Mouse (Mus musculus) left cerebral cortex, adult 2 months (tissue): ENCODE results near the gene Dusp5. TPM values are rescaled to one million over a fixed set of nuclear protein-coding genes. Genes with fewer than 3 reads are reported as not detected.

Experiments used
- DNase-seq, 2 experiments: peaks; one replicate each; pipeline ENCODE4 v3.0.0; 2021 to 2022; ENCODE audit warnings: low spot score in 2 of 2, mixed read lengths in 1 of 2; ENCODE audit errors: extremely low spot score in 1 of 2
- H3K27ac ChIP-seq: fragments of 200-600 bp; 2 replicates; pipeline ENCODE4 v1.8.1; 2022
- H3K4me3 ChIP-seq: fragments of 200-600 bp; 2 replicates; pipeline ENCODE4 v1.8.1; 2022
- CTCF ChIP-seq: fragments of 200-600 bp; IDR thresholded peaks from 2 replicates; pipeline ENCODE4 v1.8.1; 2022; ENCODE audit warnings: antibody characterized with exemption, mild to moderate bottlenecking, moderate library complexity
- intact Hi-C: fragments of 180-260 bp; cut with DNase I; formaldehyde crosslinking; loops from one replicate; pipeline ENCODE4 v1.15.1; 2025
- long read RNA-seq, 2 experiments: library from polyadenylated mRNA; stranded (forward); transcript quantifications; one replicate each; pipeline ENCODE4 v2.0.0; 2021; ENCODE audit warnings: borderline mapping rate in 2 of 2
- total RNA-seq, 2 experiments: library from RNA; stranded (reverse); gene quantifications; 2 replicates each; pipeline ENCODE4 v1.2.3; 2021

Gene Dusp5
- 10 to 100 TPM; 16.7 to 26.9 TPM for total RNA-seq
- long read RNA-seq, experiment 1, transcript Dusp5-201 (4 exons, 2,473 nt): major isoform, 16 of 17 reads
- long read RNA-seq, experiment 1, partial matches to known transcripts: 0 of 17 reads
- long read RNA-seq, experiment 1, other reads (novel, unspliced or antisense): 1 of 17 reads
- long read RNA-seq, experiment 2, transcript Dusp5-201 (4 exons, 2,473 nt): major isoform, 27 of 30 reads
- long read RNA-seq, experiment 2, partial matches to known transcripts: 2 of 30 reads
- long read RNA-seq, experiment 2, other reads (novel, unspliced or antisense): 1 of 30 reads

DNA sequence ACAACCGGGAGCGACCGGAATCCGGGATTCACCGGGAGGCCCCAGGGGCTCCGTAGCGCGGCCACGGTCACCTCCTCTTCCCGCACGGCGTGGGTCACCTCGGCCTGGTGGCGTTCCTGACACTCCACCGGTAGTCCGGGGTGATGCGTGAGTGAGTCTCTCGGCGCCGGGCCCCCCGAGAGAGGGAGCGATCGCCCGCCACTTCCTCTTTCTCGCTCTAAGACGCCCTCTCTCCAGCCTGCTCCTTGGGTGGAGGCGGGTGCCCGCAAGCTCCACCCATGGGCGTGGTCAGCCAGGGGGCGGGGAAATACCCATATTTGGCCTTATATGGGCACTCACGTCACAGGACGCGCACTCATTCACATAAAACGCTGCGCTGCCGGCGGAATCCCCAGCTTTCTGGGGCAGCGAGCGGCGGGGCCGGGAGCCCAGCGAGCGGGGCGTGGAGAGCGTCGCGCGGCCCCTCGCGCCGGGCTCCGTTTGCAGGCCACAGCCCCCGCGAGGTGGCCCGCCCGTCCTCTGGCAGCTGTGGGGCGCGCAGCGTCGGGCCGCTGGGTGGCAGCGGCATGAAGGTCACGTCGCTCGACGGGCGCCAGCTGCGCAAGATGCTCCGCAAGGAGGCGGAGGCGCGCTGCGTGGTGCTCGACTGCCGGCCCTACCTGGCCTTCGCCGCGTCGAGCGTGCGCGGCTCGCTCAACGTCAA lies at the start of gene Dusp5:
TSS of gene Dusp5 (plus strand) at position 358 of the 703 bp plus-strand sequence.
- Histone ChIP-seq H3K4me3 (peak within 1 kb of the TSS; percentile 80), H3K27ac (peak within 1 kb of the TSS; percentile 85)
- peak; percentile 94 to 97 for DNase-seq
- no peak; the same call in 1 of the 2 replicates for TF ChIP-seq CTCF
- intact Hi-C loops: no loop called here

DNA sequence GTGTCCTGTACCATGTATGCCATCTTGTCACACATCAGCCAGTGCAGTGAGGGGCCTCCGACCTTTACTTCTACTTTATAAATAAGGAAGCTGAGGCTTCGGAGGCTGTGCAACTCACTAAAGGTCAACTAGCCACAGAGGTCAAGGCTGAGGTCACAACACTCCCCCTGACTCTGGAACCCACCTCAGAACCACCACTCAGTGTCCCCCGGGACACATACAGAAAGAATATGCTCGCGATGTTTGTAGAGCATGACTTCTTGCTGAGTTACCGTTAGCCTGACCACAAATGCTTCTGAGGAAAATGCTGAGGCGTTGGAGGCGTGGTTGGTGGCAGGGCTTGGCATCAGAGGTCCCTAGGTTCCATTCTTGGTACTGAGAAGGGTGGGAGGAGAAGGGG lies 49.3 kb upstream of the Dusp5 start:
- no peak overlapping the region for H3K27ac ChIP-seq
- DNase-seq: no peak
- no peak overlapping the region for H3K4me3 ChIP-seq
- no peak for TF ChIP-seq CTCF
- intact Hi-C loops: no loop called here

DNA sequence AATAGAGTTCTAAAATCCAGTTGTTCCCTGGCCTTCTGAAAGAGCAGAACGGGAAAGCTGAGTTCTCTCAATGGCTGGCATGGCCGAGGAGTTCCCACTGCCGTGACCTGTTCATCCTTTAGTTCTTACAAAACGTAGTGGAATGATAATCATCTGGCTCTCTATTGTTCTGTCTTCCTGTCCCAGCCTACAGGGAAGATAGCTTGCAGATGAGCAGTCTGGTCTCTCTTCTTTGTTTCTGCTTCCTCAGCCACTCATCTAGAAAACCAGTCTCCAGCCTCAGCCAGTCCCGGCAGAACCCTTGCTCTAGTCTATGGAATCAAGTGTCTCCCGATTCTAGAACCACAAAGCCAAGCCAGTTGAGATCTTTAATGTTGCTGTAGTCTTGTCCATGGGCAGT lies 46.8 kb upstream of the Dusp5 start:
- intact Hi-C loops: no loop called here

DNA sequence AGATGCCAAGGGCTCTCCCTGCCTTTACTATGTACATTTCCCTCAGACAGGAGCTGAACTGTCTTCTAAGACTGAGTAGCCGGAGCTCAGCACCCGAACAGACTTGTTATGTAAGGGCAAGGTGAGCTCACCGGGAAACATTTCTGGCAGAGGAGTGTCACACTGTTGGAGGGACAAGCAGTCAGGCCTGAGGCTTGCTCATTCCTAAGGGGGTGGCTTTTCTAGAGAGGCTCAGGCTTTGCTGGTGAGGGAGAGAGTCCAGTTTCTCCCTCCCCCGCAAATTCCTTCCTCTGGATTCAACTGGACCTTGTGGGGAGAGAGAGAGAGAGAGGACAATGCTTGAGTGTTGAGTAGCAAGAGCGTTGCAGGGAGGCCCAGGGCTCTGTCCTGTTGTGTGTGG lies 46.4 kb upstream of the Dusp5 start:
- no peak overlapping the region for H3K4me3 ChIP-seq
- H3K27ac ChIP-seq: no peak overlapping the region
- intact Hi-C loops: no loop called here
- no peak for TF ChIP-seq CTCF
- DNase-seq: no peak

More for the DNA sequence above, 46.8 kb upstream of the Dusp5 start:
- TF ChIP-seq CTCF: no peak
- no peak for DNase-seq
- Histone ChIP-seq H3K4me3 (no peak overlapping the region), H3K27ac (no peak overlapping the region)

DNA sequence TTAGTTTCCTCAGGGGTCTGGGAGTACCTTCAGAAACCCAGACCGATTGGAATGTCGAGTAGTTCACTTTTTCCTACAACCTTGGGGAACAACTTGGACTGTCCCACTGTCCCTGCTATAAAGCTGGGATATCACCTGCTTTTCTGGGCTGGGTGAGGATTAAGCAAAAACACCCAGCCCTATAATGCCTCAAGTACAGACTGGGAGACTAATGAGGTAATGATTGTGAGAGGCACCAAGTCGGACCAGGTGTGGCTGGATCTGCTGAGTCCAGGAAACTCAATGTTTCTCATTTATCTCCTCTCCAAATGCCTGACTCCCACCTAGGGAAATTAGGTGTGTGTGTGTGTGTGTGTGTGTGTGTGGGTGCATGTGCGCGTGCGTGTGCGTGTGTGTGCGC lies 44.9 kb upstream of the Dusp5 start:
- Histone ChIP-seq H3K4me3 (no peak overlapping the region), H3K27ac (no peak overlapping the region)
- intact Hi-C loops: no loop called here
- no peak for TF ChIP-seq CTCF
- DNase-seq: no peak

DNA sequence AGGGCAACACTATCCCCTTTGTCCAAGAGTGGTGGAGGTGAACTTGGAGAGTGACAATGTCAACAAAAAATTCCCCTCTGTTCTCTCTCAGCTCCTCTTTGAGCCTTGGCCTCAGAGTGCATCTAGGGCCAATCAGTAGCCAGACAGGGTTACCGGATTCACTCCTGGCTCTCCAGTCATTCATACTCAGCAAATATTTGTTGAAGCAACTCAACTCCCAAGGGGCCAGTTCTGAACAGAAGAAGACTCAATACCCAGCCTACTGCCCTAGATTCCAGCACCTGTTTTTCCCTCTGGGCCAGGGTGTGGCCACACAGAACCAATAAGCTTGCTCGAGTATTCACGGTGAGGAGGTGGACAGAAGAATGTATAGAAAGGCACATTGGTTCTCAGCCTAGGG lies 44.0 kb upstream of the Dusp5 start:
- TF ChIP-seq CTCF: no peak
- H3K27ac ChIP-seq: no peak overlapping the region
- intact Hi-C loops: no loop called here
- no peak for DNase-seq
- H3K4me3 ChIP-seq: no peak overlapping the region

DNA sequence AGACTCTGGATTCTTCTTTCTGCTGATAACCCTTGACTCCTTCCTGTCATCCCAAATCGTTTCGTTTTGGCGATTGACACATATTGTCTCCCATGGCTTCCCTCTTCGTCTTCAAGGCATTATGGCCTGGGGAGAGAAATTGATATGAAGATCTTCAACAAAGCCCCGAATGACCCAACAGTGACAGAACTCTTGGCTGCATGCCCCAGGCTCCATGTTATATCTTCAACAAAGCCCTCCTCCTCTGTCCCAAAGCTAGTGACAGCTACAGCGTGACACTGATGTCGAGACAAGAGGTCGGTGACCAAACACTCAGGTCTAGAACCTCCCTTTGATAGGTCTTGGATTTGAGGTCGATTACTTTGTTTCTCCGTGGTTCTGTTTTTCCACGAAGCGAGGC lies 39.7 kb upstream of the Dusp5 start:
- no peak for TF ChIP-seq CTCF
- no peak overlapping the region for H3K27ac ChIP-seq
- intact Hi-C loops: no loop called here
- DNase-seq: no peak
- H3K4me3 ChIP-seq: no peak overlapping the region

DNA sequence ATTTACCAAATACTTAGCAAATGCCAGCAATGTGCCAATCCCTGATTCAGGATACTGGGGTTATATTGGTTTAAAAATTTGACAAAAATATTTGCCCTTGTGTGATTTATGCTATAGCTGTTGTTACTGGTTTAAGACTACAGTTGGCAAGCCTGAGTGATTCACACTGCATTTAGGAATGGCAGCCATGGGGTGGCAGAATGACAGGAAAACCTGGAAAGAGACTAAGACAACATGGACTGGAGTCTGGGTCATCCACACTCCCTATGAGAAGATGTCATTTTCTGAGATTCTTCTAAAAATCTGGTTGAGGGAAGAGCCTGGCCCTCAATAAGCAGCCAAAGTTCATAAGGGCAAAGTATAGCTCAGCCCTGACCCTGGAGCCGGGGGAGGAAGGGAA lies 39.0 kb upstream of the Dusp5 start:
- no peak for DNase-seq
- intact Hi-C loops: no loop called here
- no peak overlapping the region for H3K4me3 ChIP-seq
- no peak for TF ChIP-seq CTCF
- H3K27ac ChIP-seq: no peak overlapping the region

DNA sequence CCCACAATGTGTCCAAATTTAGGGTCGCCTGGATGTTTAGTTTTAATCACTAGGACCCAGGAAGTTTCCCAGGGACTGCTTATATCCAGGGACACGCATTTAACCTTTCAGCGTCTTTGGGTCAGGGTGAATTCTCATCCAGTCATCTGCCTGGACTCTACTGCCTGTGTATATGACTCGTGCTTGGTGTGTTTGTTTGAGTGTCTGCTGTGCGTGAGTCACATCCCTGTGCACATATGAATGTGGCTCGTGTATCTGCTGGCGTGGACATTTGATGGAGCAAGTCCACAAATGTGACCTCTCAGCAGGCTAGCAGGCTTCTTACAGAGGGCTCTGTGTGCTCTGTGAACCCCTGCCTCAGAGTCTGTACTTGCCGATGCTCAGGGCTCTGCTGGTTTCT lies 38.0 kb upstream of the Dusp5 start:
- no peak for TF ChIP-seq CTCF
- no peak for DNase-seq
- no peak overlapping the region for H3K27ac ChIP-seq
- intact Hi-C loops: no loop called here
- H3K4me3 ChIP-seq: no peak overlapping the region

DNA sequence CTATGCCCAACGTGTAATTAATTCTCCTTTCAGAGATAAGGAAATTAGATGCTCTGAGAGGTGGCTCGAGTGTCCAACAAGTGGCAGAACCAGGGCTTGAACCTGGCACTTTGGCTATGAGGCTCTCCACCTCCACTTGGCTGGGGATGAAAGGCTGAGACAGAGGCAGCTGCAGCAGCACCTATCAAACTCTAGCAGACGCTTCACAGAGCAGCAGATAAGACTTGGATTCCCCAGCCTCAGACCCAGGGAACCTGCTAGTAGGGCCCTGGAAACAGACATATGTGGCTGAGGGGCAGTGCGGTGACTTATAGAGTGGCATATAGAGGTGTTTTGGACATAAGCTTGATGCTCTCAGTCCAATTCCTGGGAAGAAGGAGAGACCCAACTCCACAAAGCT lies 36.4 kb upstream of the Dusp5 start:
- Histone ChIP-seq H3K27ac (no peak overlapping the region), H3K4me3 (no peak overlapping the region)
- intact Hi-C loops: no loop called here
- DNase-seq: no peak
- no peak for TF ChIP-seq CTCF

DNA sequence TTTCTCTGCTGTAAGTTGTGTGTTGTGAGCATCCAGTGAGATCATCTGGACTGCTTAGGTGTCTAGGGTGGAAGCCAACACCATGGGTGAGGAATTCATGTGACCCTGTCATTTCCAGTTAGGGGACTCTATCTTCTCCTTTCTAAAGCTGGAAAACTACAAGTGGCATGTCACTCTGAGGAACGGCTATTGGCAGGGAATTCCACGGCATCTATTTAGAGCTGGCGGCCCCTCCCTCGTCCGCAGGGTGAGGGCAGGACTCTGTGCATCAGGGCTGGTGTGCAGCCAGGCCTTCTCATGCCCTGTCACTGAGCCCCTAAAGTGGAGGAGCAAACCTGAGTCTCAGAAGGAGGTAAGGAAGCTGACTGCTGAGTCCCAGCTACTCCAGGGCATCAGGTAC lies 35.0 kb upstream of the Dusp5 start:
- H3K27ac ChIP-seq: no peak overlapping the region
- H3K4me3 ChIP-seq: no peak overlapping the region
- TF ChIP-seq CTCF: no peak
- no peak for DNase-seq
- intact Hi-C loops: no loop called here

DNA sequence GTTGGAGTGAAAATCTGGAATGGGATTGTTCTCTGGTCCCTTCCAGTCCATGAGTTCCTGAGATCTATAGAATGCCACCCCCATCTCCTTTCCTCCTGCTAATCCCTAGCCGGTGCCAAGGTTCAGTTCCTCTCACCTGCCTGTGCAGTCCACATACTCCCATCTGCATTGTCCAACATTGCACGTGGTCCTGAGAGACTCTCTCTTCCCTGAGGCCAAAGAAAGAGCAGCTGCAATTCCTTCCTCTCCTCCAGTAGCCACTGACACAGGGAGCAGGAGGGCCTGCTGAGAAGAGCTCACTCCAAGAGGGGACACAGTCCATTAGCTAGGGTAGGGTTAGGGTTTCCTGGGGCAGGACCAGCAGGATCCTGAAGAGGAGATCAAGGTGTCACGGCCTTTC lies 31.0 kb upstream of the Dusp5 start:
- intact Hi-C loops: no loop called here
- Histone ChIP-seq H3K4me3 (no peak overlapping the region), H3K27ac (no peak overlapping the region)
- no peak for TF ChIP-seq CTCF
- no peak for DNase-seq

DNA sequence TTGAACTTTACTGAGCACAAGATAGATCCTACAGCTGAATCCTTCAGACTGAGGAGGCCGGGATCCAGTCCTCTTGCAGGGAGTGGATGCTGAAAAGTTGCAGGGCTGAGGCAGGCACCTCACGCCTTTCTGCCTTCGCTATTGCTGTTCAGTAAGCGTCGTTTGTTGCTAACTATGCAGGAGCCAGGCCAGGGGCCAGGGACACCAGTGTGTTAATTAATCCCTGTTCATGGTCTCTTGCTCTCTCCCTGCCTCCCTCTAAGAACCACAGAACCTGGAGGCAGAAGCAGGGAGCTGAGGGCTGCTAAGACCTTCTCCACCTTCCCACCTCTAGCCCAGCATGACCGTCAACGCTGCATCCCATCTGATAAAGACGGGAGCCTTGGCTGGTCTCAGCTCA lies 29.9 kb upstream of the Dusp5 start:
- no peak overlapping the region for H3K27ac ChIP-seq
- no peak overlapping the region for H3K4me3 ChIP-seq
- intact Hi-C loops: no loop called here
- DNase-seq: no peak
- no peak for TF ChIP-seq CTCF
